Mouse (Mus musculus) kidney, postnatal 36 days (tissue): ENCODE measurements around the gene Snupn.
"Not testable (repeated sequence)": the region's sequence is repeated elsewhere in the genome, so short reads cannot be mapped to it uniquely, and the experiment has no call there.

Experiments used
- DNase-seq, 2 experiments: peaks; one replicate each; pipeline ENCODE4 v3.0.0; 2021 to 2022; ENCODE audit warnings: mixed read lengths in 2 of 2

The Snupn gene

DNA sequence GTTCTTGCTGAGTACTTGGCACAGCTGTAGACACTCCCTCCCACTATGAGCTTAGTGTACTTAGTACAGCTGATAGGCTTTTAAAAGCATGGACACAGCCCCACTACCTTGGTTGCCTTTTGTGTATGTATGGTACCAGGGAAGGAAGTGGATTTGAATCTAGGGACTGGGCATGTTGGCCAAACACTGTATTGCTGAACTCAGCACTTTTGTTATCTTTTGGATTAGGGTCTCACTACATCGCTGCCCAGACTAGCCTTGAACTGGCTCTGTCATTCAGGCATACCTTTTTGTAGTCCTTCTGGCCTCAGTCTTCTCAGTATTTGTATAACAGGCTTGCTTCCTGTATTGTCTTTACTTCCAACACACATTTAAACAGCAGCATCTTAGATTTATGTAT lies 20.1 kb upstream of the Snupn start:
- DNase-seq: no peak

DNA sequence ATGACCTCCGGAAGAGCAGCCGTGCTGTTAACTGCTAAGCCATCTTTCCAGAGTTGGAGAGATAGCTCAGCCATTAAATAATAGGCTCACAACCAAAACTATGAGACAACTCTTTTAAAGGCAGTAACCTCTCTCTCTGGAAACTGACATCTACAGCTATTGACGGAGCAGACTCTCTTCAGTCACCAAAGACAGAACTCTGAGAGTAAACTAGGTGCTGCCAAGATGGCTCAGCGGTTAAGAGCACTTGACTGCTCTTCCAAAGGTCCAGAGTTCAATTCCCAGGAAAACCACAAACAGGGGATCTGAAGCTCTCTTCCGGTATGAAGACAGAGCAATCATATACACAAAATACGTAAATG lies 13.8 kb upstream of the Snupn start:
- no peak for DNase-seq

DNA sequence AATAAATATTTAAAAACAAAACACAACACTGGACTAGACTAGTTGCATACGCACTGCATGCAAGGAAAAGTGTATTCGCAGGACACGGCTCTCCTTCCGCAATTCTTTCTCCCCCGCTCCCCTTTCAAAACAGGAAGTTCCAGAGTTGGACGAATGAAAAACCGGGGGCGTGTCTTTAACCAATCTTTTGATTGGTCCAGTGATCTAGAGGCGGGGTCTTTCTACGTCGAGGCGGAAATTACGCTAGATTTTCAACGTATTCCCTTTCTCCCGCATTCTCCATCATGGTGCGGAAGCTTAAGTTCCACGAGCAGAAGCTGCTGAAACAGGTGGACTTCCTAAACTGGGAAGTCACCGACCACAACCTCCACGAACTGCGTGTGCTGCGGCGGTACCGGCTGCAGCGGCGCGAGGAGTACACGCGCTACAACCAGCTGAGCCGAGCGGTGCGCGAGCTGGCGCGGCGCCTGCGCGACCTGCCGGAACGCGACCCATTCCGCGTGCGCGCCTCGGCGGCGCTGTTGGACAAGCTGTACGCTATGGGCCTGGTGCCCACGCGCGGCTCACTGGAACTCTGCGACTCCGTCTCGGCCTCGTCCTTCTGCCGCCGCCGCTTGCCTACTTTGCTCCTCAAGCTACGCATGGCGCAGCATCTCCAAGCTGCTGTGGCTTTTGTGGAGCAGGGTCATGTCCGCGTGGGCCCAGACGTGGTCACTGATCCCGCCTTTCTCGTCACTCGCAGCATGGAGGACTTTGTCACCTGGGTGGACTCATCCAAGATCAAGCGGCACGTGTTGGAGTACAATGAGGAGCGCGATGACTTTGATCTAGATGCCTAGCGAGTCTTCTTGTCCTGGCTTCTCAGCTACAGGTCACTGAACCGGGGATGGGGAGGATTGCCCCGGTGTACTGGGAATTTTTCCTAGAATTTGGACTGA lies 13.2 kb upstream of the Snupn start, which contains the start of gene Imp3:
Imp3 (plus strand) TSS at position 253 of the 938 bp plus-strand sequence.
- DNase-seq: peak; percentile 90 to 97

DNA sequence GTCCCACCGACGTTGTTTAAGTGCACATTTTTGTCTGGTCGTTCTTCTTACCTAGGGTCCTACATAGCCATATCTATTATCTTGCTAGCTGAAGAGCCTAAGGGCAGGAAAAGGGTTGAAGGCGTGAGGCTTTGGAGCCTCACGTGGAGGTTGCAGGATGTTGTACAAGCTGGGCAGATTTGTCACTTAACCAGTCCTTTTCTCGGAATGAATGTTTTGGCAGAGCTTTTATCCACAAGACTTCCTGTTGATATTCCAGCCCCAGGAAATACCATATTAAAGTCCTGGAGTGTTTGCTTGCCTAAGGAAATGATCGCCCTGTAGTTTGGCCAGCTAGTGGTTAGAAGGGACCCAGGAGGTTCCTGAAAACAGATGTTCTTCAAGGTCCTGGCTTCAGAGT lies 12.3 kb upstream of the Snupn start:
- peak; percentile 37 to 67 for DNase-seq

DNA sequence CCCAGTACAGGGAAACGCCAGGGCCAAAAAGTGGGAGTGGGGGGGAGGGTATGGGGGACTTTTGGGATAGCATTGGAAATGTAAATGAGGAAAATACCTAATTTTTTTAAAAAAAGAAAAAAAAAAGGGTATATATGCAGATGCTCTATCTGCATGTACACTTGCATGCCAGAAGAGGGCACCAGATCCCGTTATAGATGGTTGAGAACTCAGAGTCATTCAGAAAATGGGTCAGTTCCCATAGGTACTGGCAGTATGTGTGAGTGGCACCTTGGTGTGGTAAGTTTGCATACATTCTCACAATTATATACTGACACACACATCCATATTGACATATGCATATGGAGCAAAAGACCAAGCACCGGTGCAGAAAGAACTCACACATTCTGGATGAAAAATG lies 3.2 kb upstream of the Snupn start:
- peak; percentile 51 to 75 for DNase-seq

DNA sequence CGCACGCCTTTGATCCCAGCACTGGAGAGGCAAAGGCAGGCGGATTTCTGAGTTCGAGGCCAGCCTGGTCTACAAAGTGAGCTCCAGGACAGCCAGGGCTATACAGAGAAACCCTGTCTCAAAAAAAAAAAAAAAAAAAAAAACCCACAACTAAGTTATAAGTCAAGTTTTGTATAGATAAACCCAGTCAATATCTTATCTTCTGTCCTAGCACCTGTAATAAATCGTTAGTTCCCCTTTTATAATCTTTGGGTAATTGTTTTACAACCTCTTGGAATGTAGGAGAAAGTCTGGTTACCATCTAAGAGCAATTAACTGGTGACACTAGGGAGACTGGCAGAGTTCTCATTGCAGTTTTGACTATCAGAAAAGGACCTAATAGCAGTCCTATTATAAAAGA lies 2.0 kb upstream of the Snupn start:
- not testable (repeated sequence) for DNase-seq

DNA sequence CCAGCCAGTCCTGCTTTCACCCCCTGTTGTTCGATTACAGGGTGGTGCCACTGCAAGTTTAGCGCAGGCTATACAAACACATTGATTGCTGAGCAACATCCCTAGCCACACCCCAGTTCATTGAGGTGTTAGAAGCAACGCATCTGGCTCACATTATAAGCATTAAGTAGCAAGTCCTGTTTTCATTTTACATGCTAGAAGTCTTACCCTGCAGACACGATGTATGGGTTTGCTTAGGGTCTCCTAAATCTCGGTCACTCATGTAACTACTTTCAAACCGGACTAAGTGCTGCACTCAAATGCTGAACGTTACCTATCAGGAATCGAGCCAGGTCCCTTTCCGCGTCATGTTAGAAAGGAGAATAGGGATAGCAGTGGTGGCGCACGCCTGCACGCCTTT lies 911 bp upstream of the Snupn start:
- peak in 1 of 2 experiments; percentile 15 for DNase-seq

DNA sequence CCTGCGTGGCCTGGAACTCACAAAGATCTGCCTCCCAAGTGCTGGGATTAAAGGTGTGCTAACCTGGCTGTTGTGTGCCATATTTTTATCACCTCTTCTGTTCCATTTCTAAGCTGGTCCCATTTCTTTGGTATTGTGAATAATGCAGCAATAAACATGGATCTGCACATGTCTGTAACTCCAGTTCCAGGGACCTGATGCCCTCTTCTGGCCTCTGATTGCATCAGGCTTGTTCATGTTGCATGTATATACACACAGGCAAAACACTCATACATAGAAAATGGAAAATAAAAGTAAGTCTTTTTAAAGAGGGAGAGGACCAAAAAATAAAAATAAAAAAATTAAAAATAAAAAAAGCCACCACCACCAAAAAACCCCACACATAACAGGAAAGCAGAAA lies 2.9 kb downstream of the Snupn start:
- DNase-seq: no peak

DNA sequence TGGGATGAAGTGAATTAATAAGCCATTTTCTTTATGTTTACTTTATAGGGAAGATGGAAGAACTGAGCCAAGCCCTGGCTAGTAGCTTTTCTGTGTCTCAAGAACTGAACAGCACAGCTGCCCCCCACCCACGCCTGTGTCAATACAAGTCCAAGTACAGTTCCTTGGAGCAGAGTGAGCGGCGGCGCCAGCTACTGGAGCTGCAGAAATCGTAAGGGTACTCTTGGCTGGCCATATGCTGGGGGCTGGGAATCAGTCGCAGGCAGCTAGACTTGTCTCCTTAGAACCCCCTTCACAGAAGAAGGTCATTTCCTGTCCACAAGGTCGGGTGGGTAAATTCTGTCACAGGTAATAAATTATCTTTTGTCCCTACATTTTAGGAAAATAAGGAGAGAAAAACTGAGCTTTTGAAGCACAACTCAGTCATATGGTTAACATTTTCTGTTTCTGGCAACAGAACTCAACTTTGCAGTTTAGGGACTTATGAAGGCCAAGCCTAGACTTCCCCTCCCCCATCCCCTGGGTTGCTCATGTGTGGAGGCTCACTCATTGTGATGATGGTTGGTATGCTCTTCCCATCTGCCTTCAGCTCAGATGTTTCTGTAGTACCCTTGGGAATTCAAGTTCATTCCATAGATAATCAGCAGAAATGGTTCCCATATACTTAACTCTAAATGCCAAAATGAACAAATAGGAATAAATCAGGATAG lies 6.4 kb downstream of the Snupn start:
- peak in 1 of 2 experiments; percentile 11 for DNase-seq

DNA sequence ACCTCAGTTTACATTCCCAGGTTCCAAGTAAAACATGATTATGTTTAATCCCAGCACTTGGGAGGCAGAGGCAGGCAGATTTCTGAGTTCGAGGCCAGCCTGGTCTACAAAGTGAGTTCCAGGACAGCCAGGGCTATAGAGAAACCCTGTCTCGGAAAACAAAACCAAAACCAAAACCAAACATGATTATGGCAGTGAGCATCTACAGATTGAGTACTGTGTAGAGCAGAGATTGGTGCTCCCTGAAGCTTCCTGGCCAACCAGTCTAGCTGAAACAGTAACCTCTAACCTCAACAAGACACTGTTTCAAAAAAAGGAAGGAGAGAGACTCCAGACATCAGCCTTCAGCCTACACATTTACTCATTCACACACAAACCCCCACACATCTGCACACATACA lies 8.0 kb downstream of the Snupn start:
- no peak for DNase-seq

DNA sequence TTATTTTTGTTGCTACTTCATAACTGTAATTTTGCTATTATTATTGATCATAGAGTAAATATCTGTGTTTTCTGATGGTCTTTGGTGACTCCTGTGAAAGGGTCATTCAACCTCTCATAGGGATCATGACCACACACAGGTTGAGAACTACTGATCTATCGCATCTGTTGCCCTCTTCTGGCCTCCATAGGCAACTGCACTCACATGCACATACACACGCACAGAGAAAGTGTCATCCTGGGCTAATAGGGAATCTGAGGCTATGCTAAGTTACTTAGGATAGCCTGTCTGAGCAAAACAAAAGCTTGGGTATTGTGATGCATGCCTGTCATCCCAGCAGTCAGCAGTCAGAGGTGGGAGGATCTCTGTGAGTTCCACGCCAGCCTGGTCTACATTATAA lies 10.9 kb downstream of the Snupn start:
- no peak for DNase-seq

DNA sequence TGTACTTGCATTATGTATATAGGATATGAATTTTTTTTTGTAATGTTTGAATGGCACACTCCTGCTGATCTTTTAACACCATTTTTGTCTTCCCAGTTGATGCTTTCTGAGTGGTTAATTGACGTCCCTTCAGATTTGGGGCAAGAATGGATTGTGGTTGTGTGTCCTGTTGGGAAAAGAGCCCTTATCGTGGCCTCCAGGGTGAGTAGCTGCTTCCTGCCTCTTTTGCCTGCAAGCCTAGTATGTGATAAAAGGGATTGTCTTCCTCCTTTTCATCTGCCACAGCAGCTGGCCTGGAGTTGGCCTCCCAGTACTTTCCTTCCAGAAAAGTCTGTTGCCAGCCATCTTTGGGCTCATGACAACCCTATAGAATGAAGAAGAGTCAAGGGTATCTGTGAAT lies 19.5 kb downstream of the Snupn start:
- no peak for DNase-seq

DNA sequence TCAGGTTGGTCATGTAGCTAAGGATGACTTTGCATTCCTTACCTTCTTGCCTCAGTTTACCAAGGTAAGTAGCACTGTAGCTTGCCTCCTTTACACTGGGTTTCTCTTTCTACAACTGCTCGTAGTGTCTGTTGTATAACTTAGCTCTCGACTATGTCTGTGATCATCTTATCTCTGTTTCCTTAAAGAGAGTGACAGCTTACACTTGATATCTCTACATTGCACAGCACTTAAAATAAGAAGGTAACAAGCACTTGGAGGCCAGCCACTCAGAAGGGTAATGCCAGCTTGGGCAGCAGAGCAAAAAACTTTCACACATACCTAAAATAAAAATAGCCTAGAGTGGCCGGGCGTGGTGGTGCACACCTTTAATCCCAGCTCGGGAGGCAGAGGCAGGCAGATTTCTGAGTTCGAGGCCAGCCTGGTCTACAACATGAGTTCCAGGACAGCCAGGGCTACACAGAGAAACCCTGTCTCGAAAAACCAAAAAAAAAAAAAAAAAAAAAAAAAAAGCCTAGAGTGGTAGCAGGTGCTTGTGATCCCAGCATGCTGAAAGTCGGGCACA lies 23.4 kb downstream of the Snupn start:
- no peak for DNase-seq

DNA sequence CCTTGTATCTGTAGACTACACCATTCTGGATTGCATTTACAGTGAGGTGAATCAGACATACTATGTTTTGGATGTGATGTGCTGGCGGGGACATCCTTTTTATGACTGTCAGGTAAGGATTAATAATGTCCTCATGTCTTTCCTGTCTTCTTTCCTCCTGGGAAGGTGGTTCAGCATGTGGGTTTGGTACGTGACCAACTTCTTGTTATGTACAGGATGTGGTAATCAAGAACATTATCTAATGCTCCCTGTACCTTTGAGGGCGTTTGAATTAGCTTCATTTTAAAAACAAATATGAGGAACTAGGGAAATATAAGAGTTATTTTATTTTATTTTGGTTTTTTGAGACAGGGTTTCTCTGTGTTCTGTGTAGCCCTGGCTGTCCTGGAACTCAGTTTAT lies 24.5 kb downstream of the Snupn start:
- no peak for DNase-seq

DNA sequence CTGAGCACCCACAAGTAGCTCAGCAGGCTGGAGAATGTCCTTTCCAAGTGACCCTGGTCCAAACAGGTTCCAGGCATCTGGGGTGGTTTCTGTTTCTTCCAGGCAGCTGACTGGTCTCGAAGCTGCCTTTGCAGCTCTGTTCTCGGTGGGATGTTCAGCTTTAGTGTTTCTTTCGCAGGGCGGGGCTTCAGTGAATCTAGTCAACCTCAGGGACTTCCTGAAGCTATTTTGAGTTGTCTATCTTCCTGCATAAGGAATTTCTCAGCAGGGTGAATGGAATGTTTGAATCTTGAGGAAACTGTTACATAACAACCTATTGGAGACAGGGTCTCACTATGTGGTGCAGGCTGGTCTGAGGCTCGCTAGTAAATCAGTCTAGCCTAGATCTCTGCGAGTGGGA lies 29.5 kb downstream of the Snupn start:
- DNase-seq: no peak

DNA sequence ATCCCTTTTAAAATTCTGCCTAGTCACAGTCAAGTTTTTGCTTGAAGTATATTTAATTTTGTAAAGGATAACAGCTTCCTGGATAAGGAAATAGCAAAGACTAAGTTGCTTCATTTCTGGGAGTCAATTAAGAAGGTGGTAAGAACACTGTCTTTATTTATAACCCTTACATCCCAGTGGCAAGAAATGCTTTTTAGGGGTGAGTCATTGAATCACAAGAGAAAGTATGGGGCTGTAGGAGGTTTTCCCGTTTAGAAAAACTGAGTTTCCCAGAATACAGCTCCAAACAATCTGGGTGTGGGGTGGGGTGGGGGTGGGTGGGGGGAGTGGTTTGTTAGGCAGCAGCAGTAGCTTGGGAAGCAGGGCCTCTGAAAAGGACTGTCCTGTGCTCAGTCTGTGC lies 30.8 kb downstream of the Snupn start:
- no peak for DNase-seq

DNA sequence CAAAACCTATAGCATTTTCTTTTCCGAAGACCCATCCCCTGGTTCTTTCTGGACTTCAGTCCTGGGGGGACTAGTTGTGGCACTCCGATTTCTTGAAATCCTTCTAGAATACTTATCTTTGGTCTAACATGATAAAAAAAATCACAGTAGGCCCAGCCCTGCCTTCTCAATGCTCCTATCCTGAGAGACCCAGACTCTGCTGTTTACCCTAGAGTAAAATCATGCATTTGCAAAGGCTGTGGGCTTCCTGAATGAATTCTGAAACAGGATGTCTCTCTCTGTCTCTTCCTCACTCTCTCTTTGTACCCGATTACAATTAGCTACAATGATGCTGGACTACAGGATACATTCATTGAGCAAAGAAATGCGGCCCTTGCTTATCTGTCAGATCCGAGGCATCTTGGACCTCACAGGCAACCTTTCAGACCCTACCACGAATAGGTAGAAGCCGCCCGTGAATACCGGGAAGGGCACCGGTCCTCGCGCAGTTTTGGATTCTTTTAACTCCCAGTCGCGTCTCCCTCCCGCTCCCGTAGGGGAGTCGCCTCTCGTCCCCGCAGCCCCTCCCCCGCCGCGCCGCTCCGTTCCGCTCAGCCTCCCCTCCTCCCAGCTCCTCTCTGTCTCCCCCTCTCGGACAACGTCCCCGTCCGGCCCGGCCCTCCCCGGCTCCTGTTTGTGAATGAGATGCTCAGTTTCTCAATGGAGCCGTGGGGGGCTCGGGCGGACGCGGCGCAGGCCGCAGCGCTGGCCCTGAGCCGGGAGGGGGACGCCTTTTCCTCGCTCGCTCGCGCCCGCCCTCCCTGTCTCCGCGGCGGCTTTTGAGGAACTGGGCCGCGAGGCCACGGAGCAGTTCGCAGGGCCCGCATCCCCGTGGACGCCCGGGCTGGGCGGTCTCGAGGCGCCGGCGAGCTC lies 43.9 kb downstream of the Snupn start, which contains the start of gene Ptpn9:
Ptpn9 (plus strand) TSS at position 638 of the 912 bp plus-strand sequence.
- DNase-seq: peak; percentile 91 to 96

DNA sequence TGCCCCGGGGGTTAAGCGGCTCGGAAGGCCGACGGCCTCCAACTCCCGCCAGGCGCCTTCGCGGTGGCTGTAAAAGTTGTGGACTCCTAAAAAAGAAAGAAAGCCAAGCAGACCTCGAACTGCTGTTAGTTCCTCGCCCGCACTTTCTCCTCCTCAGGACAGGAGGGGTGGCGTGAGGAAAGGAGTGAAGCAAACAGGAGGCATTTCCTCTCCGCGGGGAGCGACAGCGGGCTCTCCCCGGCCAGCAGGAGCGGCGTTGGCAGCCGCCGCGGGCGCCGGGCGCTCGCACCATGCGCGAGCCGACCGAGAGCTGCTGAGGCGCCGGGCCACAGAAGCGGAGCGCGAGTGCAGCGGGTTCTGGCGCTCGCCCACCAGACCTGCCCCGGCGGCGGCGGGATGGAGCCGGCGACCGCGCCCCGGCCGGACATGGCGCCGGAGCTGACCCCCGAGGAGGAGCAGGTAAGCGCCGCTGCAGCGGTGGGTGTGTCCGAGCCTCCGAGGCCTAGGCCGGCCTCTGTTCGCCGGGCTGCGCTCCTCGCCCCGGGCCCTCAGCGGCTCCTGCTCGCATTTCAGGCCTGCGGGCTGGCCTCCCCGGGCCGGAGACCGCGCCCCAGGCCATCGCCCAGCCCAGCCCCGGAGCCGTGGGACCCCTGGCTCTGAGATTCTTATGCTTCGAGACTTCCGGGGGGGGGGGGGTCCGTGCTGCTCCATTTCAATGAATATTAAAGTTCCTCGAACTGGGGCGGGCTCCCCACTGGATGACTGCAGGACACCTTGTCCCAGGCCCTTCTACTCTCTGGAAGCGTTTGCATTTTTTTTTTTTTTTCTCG lies 44.7 kb downstream of the Snupn start:
- peak; percentile 68 to 79 for DNase-seq

DNA sequence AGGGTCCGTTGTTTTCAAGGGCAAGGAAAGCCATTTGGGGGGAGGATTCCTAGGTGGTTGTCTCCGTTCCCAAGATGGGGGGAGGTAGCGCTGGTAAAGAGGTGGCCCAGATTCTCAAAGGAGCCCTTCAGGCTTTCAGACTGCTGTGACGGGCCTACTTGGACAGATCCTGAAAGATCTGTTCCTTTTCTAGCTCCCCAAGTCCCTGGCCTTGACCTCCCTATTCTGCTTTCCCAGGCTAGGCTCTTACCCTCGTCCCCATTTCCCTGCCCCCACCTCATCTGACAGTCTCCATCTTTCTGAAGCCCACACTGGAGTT lies 45.3 kb downstream of the Snupn start:
- DNase-seq: peak in 1 of 2 experiments; percentile 31

DNA sequence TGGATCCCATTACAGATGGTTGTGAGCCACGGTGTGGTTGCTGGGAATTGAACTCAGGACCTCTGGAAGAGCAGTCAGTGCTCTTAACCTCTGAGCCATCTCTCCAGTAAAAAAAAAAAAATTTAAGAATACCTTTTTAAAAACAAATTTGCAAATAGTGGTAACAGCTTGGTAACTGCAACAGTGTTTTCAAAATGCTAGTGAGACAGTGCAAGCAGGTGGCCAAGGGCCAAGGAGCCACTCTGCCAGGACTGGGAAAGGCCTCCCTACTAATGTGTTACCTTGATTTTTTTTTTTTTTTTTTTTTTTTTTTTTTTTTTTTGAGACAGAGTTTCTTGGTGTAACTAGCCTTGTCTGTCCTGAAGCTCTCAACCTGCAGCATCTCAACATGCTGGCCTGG lies 46.5 kb downstream of the Snupn start:
- DNase-seq: peak; percentile 27 to 71

DNA sequence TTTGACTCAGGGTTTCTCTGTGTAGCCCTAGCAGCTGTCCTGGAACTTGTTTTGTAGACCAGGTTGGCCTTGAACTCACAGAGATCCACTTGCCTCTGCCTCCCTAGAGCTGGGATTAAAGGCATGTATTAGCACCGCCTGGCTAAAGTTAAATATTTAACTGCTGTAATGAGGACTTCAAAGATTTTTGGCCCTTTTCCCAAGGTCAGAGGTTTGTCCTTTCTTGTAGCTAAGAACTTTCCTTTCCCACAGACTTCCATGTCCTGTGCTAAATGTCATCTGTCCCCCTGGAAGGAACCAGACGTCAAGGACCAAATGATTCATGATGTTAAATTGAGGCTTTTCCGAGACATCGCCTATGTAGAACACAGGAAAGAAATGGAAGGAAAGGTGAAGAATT lies 52.3 kb downstream of the Snupn start:
- DNase-seq: peak; percentile 42 to 81

DNA sequence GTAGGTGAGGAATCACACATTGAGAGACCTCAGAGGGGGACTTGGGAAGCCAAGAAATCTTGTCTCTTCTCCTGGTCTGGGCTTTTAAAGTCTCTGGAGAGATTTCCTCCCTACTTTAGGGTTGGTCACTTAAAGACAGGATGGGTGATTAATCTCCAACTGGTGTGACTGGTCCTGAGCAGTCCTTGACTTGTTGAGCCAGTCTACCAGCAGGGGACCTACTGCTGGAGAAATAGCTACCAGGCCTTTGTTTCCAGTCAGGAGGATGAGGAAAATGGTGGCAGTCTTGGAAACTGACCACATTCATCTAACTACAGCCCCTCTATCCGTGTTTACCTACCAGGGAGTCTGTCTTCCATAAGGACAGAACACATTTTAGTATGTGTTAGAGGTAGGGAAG lies 61.7 kb downstream of the Snupn start:
- no peak for DNase-seq
